Comparison of ENCODE assay signal across 12 mouse cellular contexts in genomic region chr2:27716339-27716738, GRCm38 (mm10). TPM values are rescaled to one million over a fixed set of nuclear protein-coding genes. Genes with fewer than 3 reads are reported as not detected.
DNase-seq lines count a peak whose midpoint lies in the region; ATAC-seq and TF ChIP-seq lines count a peak whose summit lies in the region.
"Had no signal": no experiment of that assay in that cellular context is flagged by ENCODE, and none has a peak within 500 bp of the region (broad histone marks: within the 10 kb centered on the region; RNA-seq: fewer than 3 reads in every experiment).

No protein-coding gene starts in this region.

- no peaks in the 10 kb centered on the region for H3K36me3 ChIP-seq in kidney, adult 2 months (ENCODE audit: control insufficient read depth, insufficient read depth, low read length)
- no peaks in the 10 kb centered on the region for H3K36me3 ChIP-seq in spleen, adult 2 months (ENCODE audit: control insufficient read depth, insufficient read depth, low read length)
- no peaks in the 10 kb centered on the region for H3K36me3 ChIP-seq in forebrain, embryonic 11.5 days (ENCODE audit: control insufficient read depth, insufficient read depth, low read length)
- H3K36me3 ChIP-seq: G1E had no signal

- H3K4me3 ChIP-seq in kidney, adult 2 months (ENCODE audit: insufficient read depth, low read depth, low read length), result no peak overlapping the region
- no peak overlapping the region for H3K4me3 ChIP-seq in spleen, adult 2 months (ENCODE audit: extremely low read depth, insufficient read depth, insufficient read length)
- no peak overlapping the region for H3K4me3 ChIP-seq in forebrain, embryonic 11.5 days (ENCODE audit: low read depth, low read length)

- H3K27me3 ChIP-seq in kidney, adult 2 months (replicated peaks; ENCODE audit: control insufficient read depth, insufficient read depth, low read length), result no peaks in the 10 kb centered on the region
- H3K27me3 ChIP-seq in spleen, adult 2 months (ENCODE audit: control insufficient read depth, insufficient read depth, low read length), result no peaks in the 10 kb centered on the region
- peaks cover 2% of the 10 kb centered on the region; the same call in 1 of the 2 replicates for H3K27me3 ChIP-seq in forebrain, embryonic 11.5 days (ENCODE audit: control insufficient read depth, insufficient read depth, low read length)

- H3K27ac ChIP-seq in kidney, adult 2 months (ENCODE audit: insufficient read depth, low read depth, low read length), result no peak overlapping the region
- H3K27ac ChIP-seq in spleen, adult 2 months (ENCODE audit: insufficient read depth, low read length), result peak overlapping the region; percentile 39; the same call in 1 of the 2 replicates
- no peak overlapping the region for H3K27ac ChIP-seq in forebrain, embryonic 11.5 days (ENCODE audit: low read depth, low read length)

- intact Hi-C loops in heart, postnatal 14 days (cut with DNase I), result no loop called here

- DNase-seq in heart, adult 11 months, result peak; percentile 97
- no peak for DNase-seq in heart, postnatal 14 days
- peak; percentile 28 for DNase-seq in kidney, postnatal 14 days
- DNase-seq in kidney, adult 2 months, result no peak
- DNase-seq in spleen, adult 2 months (ENCODE audit: low read depth in 1 of 2, low spot score in 2 of 2), result no peak
- no peak for DNase-seq in spleen, postnatal 36 days (ENCODE audit: low spot score in 2 of 2)
- no peak for DNase-seq in c-Kit-positive CD71-positive TER-119-positive erythroid progenitor cells, embryonic 14.5 days (ENCODE audit: low spot score)
- DNase-seq in forebrain, embryonic 11.5 days (ENCODE audit: low spot score), result no peak
- DNase-seq: forebrain, postnatal 0 days; lung, postnatal 36 days; thymus, postnatal 4 days had no signal

- no peak overlapping the region for H3K9ac ChIP-seq in forebrain, embryonic 11.5 days (ENCODE audit: low read length)
- H3K9ac ChIP-seq: forebrain, postnatal 0 days had no signal

- H3K4me2 ChIP-seq in forebrain, embryonic 11.5 days (ENCODE audit: low read depth, low read length, severe bottlenecking), result no peak overlapping the region

- WGBS in kidney, adult 2 months, result 68% methylated on average over 3 of the region's 3 CpGs
- WGBS in spleen, adult 2 months, result 61% methylated on average over 3 of the region's 3 CpGs
- 81% methylated on average over 3 of the region's 3 CpGs for WGBS in forebrain, embryonic 11.5 days

- no peak for ATAC-seq in forebrain, embryonic 11.5 days (replicated peaks; ENCODE audit: low FRiP score)
- ATAC-seq: forebrain, postnatal 0 days had no signal

- TF ChIP-seq CTCF in kidney, adult 2 months (conservative IDR thresholded peaks at IDR 0.05; ENCODE audit: insufficient read depth, insufficient read length, low read depth, low read length), result no peak
- TF ChIP-seq CTCF in spleen, adult 2 months (IDR thresholded peaks at IDR 0.05; ENCODE audit: extremely low read depth, insufficient read depth, insufficient read length, insufficient replicate concordance), result no peak

- H3K4me1 ChIP-seq in kidney, adult 2 months (ENCODE audit: control insufficient read depth, insufficient read depth, low read length), result peaks cover 38% of the 10 kb centered on the region
- no peaks in the 10 kb centered on the region for H3K4me1 ChIP-seq in spleen, adult 2 months (ENCODE audit: control insufficient read depth, insufficient read depth, insufficient read length)
- peaks cover 7% of the 10 kb centered on the region; the same call in 1 of the 2 replicates for H3K4me1 ChIP-seq in forebrain, embryonic 11.5 days (replicated peaks; ENCODE audit: control insufficient read depth, insufficient read depth, low read length)

- no peaks in the 10 kb centered on the region for H3K9me3 ChIP-seq in forebrain, embryonic 11.5 days (ENCODE audit: control insufficient read depth, low read length)
- H3K9me3 ChIP-seq: G1E had no signal

- TF ChIP-seq POLR2A in kidney, adult 2 months (IDR thresholded peaks at IDR 0.05; ENCODE audit: low read depth, low read length), result no peak
- TF ChIP-seq POLR2A in spleen, adult 2 months (IDR thresholded peaks at IDR 0.05; ENCODE audit: low read depth, low read length), result no peak

RNA-seq across cellular contexts. Expression of gene Rxra, which starts 40.1 kb away (rescaled TPM):
- 10 to 100 TPM; 38.8 to 42.2 TPM for total RNA-seq in heart, postnatal 14 days (2021)
- polyA plus RNA-seq in kidney, adult 2 months (2012; rRNA removed), result 94.8 and 107 TPM in 2 replicates
- 40.6 and 44.9 TPM in 2 replicates for polyA plus RNA-seq in spleen, adult 2 months (2012; rRNA removed)
- 6.5 and 6.9 TPM in 2 replicates for polyA plus RNA-seq in forebrain, embryonic 11.5 days (2014; fragmentation: Nextera tagmentation; extraction: Ambion mirVana)
- polyA plus RNA-seq: G1E had no signal

Comparison
In these comparisons a context has a peak if more than half of its experiments do, and no peak if none do; other contexts are left out.
1. DNase-seq: peak in heart, adult 11 months (single experiment) and kidney, postnatal 14 days (single experiment); none in heart, postnatal 14 days (0 of 2), kidney, adult 2 months (single experiment), spleen, adult 2 months (0 of 2), spleen, postnatal 36 days (0 of 2), c-Kit-positive CD71-positive TER-119-positive erythroid progenitor cells, embryonic 14.5 days (single experiment) and forebrain, embryonic 11.5 days (single experiment).